Mouse (Mus musculus) E14TG2a.4 (cell line): Measurements from ENCODE around the gene Sapcd2.

Source experiments
- CTCF ChIP-seq: conservative IDR thresholded peaks from 2 replicates; pipeline ENCODE4 v1.5.1; 2014; ENCODE audit warnings: low read length
- NANOG ChIP-seq: IDR thresholded peaks from 2 replicates; pipeline ENCODE4 v1.6.1; 2014; ENCODE audit warnings: borderline replicate concordance, low read length, mixed read lengths
- POU5F1 ChIP-seq: IDR thresholded peaks from 2 replicates; pipeline ENCODE4 v1.6.1; 2014; ENCODE audit warnings: low read length, borderline replicate concordance

GRCm38 (mm10) chr2:25369996-25370395, 2.1 kb upstream of the Sapcd2 start:
- TF ChIP-seq CTCF (no peak), NANOG (no peak), POU5F1 (no peak)
